Comparison of ENCODE assay signal across 19 mouse cellular contexts in genomic region chr3:125289355-125289933, GRCm38 (mm10).
DNase-seq lines count a peak whose midpoint lies in the region; ATAC-seq lines count a peak whose summit lies in the region.
"Had no signal": no experiment of that assay in that cellular context is flagged by ENCODE, and none has a peak within 500 bp of the region (broad histone marks: within the 10 kb centered on the region; RNA-seq: fewer than 3 reads in every experiment).

No protein-coding gene starts in this region.

- H3K4me3 ChIP-seq in midbrain, embryonic 12.5 days: no peak overlapping the region
- no peak overlapping the region for H3K4me3 ChIP-seq in midbrain, embryonic 10.5 days
- H3K4me3 ChIP-seq in forebrain, embryonic 13.5 days: no peak overlapping the region
- no peak overlapping the region for H3K4me3 ChIP-seq in hindbrain, embryonic 12.5 days
- no peak overlapping the region for H3K4me3 ChIP-seq in midbrain, embryonic 15.5 days
- H3K4me3 ChIP-seq in heart, embryonic 10.5 days: no peak overlapping the region
- H3K4me3 ChIP-seq: intestine, embryonic 15.5 days had no signal

- H3K4me2 ChIP-seq in midbrain, embryonic 12.5 days (replicated peaks): no peak overlapping the region
- H3K4me2 ChIP-seq in forebrain, embryonic 13.5 days: no peak overlapping the region
- no peak overlapping the region for H3K4me2 ChIP-seq in hindbrain, embryonic 12.5 days (replicated peaks)
- no peak overlapping the region for H3K4me2 ChIP-seq in midbrain, embryonic 15.5 days
- H3K4me2 ChIP-seq: heart, embryonic 11.5 days; intestine, embryonic 15.5 days had no signal

- 25% methylated on average over 3 of the region's 3 CpGs for WGBS in midbrain, embryonic 12.5 days
- WGBS in midbrain, embryonic 10.5 days: 61% methylated on average over 3 of the region's 3 CpGs
- WGBS in forebrain, embryonic 13.5 days: 32% methylated on average over 3 of the region's 3 CpGs
- WGBS in hindbrain, embryonic 12.5 days: 21% methylated on average over 3 of the region's 3 CpGs
- WGBS in midbrain, embryonic 15.5 days: 16% methylated on average over 3 of the region's 3 CpGs
- WGBS in heart, embryonic 10.5 days: 67% methylated on average over 3 of the region's 3 CpGs

- ATAC-seq in midbrain, embryonic 12.5 days (ENCODE audit: low FRiP score, low read depth): peak; percentile 87
- peak; percentile 80 for ATAC-seq in forebrain, embryonic 13.5 days
- ATAC-seq in hindbrain, embryonic 12.5 days (ENCODE audit: low FRiP score): peak; percentile 85
- peak; percentile 90 for ATAC-seq in midbrain, embryonic 15.5 days (replicated peaks)
- ATAC-seq: intestine, embryonic 15.5 days had no signal

- H3K36me3 ChIP-seq in midbrain, embryonic 12.5 days: no peaks in the 10 kb centered on the region
- H3K36me3 ChIP-seq in midbrain, embryonic 10.5 days: no peaks in the 10 kb centered on the region
- H3K36me3 ChIP-seq in forebrain, embryonic 13.5 days (ENCODE audit: poor library complexity, severe bottlenecking): no peaks in the 10 kb centered on the region
- H3K36me3 ChIP-seq in hindbrain, embryonic 12.5 days: no peaks in the 10 kb centered on the region
- no peaks in the 10 kb centered on the region for H3K36me3 ChIP-seq in midbrain, embryonic 15.5 days (replicated peaks)
- H3K36me3 ChIP-seq in heart, embryonic 10.5 days: no peaks in the 10 kb centered on the region
- H3K36me3 ChIP-seq: intestine, embryonic 15.5 days had no signal

- no peak for DNase-seq in midbrain, embryonic 10.5 days (ENCODE audit: low spot score)
- no peak for DNase-seq in thymus, postnatal 0 days (ENCODE audit: low spot score)
- no peak for DNase-seq in left cerebral cortex, adult 18-20 months (ENCODE audit: low spot score in 2 of 2)
- no peak for DNase-seq in heart, embryonic 10.5 days (ENCODE audit: low spot score)
- DNase-seq: adrenal gland, postnatal 14 days; cerebellum, adult 11 months; cerebellum, postnatal 10 days; gastrocnemius, postnatal 10 days; kidney, adult 9 months; kidney, postnatal 14 days; lung, postnatal 4 days; thymus, adult 2 months had no signal

- 0 out of 2 replicates have a peak, but pooled peaks cover 4% of the 10 kb centered on the region for H3K4me1 ChIP-seq in midbrain, embryonic 12.5 days
- H3K4me1 ChIP-seq in midbrain, embryonic 10.5 days: peaks cover 6% of the 10 kb centered on the region; the same call in 1 of the 2 replicates
- no peaks in the 10 kb centered on the region for H3K4me1 ChIP-seq in forebrain, embryonic 13.5 days
- H3K4me1 ChIP-seq in hindbrain, embryonic 12.5 days: no peaks in the 10 kb centered on the region
- H3K4me1 ChIP-seq in midbrain, embryonic 15.5 days: peaks cover 3% of the 10 kb centered on the region; the same call in 1 of the 2 replicates
- H3K4me1 ChIP-seq in heart, embryonic 10.5 days: no peaks in the 10 kb centered on the region
- H3K4me1 ChIP-seq: intestine, embryonic 15.5 days had no signal

- no peaks in the 10 kb centered on the region for H3K27me3 ChIP-seq in midbrain, embryonic 12.5 days
- H3K27me3 ChIP-seq in midbrain, embryonic 10.5 days (ENCODE audit: low read depth, poor library complexity, severe bottlenecking): no peaks in the 10 kb centered on the region
- no peaks in the 10 kb centered on the region for H3K27me3 ChIP-seq in forebrain, embryonic 13.5 days
- H3K27me3 ChIP-seq in hindbrain, embryonic 12.5 days: no peaks in the 10 kb centered on the region
- no peaks in the 10 kb centered on the region for H3K27me3 ChIP-seq in midbrain, embryonic 15.5 days (replicated peaks)
- no peaks in the 10 kb centered on the region for H3K27me3 ChIP-seq in heart, embryonic 10.5 days (ENCODE audit: insufficient read depth, poor library complexity, severe bottlenecking)
- H3K27me3 ChIP-seq: intestine, embryonic 15.5 days had no signal

- H3K9me3 ChIP-seq in midbrain, embryonic 12.5 days: no peaks in the 10 kb centered on the region
- no peaks in the 10 kb centered on the region for H3K9me3 ChIP-seq in midbrain, embryonic 10.5 days (replicated peaks)
- no peaks in the 10 kb centered on the region for H3K9me3 ChIP-seq in forebrain, embryonic 13.5 days (replicated peaks)
- no peaks in the 10 kb centered on the region for H3K9me3 ChIP-seq in hindbrain, embryonic 12.5 days (replicated peaks)
- no peaks in the 10 kb centered on the region for H3K9me3 ChIP-seq in midbrain, embryonic 15.5 days
- H3K9me3 ChIP-seq in heart, embryonic 10.5 days: no peaks in the 10 kb centered on the region
- H3K9me3 ChIP-seq: intestine, embryonic 15.5 days had no signal

- H3K9ac ChIP-seq in midbrain, embryonic 12.5 days (replicated peaks): no peak overlapping the region
- H3K9ac ChIP-seq in forebrain, embryonic 13.5 days: no peak overlapping the region
- H3K9ac ChIP-seq in hindbrain, embryonic 12.5 days: no peak overlapping the region
- no peak overlapping the region for H3K9ac ChIP-seq in midbrain, embryonic 15.5 days
- H3K9ac ChIP-seq: intestine, embryonic 15.5 days had no signal

- 0 out of 2 replicates have a peak overlapping the region, but pooled peaks have one; percentile 6 for H3K27ac ChIP-seq in midbrain, embryonic 12.5 days (replicated peaks)
- H3K27ac ChIP-seq in midbrain, embryonic 10.5 days (replicated peaks): no peak overlapping the region
- H3K27ac ChIP-seq in forebrain, embryonic 13.5 days: no peak overlapping the region
- peak overlapping the region; percentile 46 for H3K27ac ChIP-seq in hindbrain, embryonic 12.5 days
- H3K27ac ChIP-seq in midbrain, embryonic 15.5 days: no peak overlapping the region
- H3K27ac ChIP-seq in heart, embryonic 10.5 days: no peak overlapping the region
- H3K27ac ChIP-seq: intestine, embryonic 15.5 days; stomach, postnatal 0 days had no signal

Comparison
In these comparisons a context has a peak if more than half of its experiments do, and no peak if none do; other contexts are left out.
1. H3K27ac ChIP-seq: peak in midbrain, embryonic 12.5 days (single experiment) and hindbrain, embryonic 12.5 days (single experiment); none in midbrain, embryonic 10.5 days (single experiment), forebrain, embryonic 13.5 days (single experiment), midbrain, embryonic 15.5 days (single experiment) and heart, embryonic 10.5 days (single experiment).
2. Peak in every context shown above with its lines, with median percentiles within 50 percentile points of each other: ATAC-seq.